Mouse (Mus musculus) ovary, postnatal 14 days (tissue): ENCODE results near the gene Thrap3.
"Not testable (repeated sequence)": the region's sequence is repeated elsewhere in the genome, so short reads cannot be mapped to it uniquely, and the experiment has no call there.

Experiments
- DNase-seq: peaks from one replicate; pipeline ENCODE4 v3.0.0; 2022; ENCODE audit warnings: low spot score

The Thrap3 gene

DNA sequence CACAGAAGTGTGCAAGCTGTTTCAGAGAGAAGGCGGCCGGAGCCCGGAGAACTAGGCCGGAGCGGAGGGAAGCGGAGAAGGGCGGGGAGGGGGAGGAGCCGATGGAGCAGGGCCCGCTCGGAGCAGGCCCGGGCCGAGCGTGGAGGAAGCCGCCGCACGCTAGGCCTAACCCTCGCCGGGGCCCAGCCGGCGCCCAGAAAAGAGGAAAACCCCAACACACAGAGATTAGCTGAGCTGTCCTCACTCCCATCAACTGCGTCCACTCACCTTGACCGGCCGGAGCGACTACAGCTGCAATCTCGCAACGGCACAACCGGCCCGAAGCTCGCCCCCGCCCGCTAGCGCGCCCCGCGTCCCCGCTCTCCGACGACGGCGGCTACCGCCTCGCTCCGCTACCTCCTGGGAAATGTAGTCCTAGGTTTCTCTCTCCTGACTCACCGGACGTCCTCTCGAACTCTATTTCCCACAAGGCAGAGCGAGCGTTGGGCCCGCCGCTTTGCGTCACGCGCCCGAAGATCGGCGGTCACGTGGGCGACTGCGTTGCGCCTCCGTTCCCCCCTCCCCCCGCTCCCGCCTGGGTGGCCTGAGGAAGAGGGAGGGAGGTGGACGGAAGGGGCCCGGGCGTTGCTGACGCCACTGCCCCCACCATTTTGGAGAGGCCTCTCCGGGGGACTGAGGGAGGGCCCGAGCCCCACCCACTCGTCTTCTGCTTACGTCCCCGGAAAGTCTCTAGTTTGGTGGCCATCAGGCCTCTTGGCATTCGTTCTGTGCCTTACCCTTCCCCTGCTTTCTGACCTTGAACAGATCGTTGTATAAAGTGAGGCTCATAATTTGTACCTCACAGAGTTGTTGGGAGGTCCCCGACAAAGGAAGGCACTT is at the start of gene Thrap3:
TSS of gene Thrap3 (minus strand) at position 458 of the 879 bp plus-strand sequence.
- DNase-seq = peak; percentile 96

DNA sequence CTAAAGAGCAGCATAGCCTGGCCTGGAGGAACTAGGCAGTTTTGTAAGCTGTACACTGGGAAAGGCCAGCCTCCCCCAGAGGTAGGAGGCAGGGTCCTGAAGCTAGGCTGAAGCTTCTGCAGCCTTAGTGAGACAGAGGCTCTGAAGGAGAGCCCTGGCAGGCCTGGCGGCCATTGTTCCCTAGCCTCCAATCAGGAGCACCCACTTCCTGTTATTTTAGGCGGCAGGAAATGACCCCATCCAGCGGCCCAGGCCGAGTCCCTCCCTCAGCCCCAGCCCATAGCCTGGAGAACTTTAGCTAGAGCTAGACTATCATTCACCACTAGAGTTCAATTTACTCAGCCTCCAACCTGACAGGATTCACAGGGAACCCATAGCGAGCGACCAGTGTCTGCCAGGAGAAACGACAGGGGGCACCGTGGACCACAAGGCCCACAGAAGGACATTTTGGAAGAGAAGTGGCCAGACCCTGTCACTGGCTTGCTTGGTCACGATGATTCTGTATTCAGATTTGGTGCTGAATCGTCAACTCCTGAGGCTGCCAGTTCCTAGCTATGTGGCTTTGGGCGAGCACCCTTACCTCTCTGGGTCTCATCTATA is 49.2 kb upstream of the Thrap3 start:
- DNase-seq = no peak

DNA sequence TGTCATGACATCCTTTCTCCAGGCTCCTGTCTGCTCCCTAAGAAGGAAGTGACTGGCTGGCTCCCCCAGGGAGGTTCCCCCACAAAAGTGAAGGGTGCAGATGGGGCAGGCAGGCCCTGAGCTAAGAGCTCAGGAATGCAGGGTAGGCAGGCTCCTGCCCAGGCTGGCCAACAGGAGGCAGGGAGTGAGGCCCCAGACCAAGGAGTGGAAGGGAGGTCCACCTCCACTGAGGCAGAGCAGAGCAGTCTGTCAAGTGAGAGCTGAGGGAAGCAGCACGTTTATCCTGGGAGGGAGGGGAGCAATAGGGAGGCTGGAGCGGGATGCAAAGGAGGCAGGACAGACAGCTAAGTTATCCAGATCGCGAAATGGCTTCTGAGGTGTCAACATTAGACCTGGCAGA is 48.1 kb upstream of the Thrap3 start:
- no peak for DNase-seq

DNA sequence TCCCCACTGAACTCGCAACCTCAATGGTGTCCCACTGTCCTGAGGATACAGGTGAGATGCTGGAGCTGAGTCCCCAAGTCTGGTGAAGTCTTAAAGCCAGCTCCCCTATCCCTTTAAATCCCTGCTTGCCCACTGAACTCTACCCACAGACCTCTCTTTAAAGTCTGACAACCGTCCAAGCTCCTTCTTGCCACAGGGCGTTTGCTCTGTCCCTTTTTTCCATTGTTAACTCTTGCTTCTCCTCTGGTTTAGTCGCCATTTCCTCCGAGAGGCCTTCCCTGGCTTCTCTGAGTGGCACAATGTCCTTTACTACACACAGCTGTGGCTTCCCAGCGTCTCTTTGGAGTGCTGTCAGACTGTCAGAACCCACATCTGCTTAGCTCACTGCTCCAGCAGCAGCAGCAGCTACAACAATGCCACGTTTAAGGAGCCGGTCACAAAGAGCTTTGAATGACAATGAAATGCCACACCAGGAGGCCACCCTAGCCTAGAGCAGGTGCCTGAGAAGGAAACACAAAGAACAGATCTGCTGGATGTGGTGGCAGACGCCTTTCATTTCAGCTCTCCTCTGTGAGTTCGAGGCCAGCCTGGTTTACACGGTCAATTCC is 45.8 kb upstream of the Thrap3 start:
- no peak for DNase-seq

DNA sequence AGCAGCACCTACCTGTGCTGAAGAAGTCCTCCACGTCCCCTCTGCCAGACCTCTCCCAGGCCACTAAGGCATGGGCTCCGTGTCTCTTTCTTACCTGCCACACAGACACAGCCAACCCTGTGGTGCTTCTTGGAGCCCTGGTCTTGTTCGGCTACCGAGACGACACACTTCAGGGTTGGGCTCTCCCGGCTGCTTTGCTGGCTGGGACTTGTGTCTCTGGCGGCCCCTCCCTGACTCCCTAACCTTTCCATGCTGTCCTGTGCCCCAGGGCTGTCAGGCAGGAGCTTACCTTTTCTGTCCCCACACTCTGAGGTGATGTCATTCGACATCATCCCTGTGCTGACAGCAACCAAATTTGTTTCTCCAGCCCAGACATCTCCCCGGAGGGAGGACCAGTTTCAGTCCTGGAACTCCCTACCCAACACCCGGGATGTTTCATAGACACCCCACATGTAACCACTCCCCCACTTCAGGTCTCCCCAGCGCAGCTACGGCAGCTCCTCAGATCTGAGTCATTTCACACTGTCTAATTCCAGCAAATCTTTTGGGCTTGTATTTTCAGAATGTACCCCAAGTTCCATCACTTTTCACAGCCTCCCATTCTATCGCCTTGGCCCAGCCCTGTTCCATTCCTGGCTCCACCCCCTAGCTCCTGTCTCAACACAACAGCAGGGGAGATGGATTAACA is 43.8 kb upstream of the Thrap3 start:
- DNase-seq = no peak

DNA sequence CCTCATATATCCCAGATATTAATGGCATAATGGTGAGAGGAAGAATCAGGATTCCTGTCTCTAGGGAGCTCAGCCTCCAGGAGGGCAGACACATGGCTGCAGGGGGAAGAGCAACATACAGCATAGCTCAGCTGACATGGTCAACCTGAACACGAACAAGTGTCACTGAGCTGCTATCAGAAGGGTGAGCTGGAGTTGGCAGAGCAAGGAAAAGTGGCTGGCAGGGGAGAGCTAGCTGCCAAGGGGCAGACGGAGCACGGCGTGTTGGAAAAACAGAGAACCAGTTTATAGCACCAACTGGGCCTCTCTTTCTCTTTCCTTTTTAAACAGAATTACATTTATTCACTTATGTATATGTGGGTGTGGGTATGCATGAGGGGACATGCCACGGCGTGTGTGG is 40.0 kb upstream of the Thrap3 start:
- no peak for DNase-seq

DNA sequence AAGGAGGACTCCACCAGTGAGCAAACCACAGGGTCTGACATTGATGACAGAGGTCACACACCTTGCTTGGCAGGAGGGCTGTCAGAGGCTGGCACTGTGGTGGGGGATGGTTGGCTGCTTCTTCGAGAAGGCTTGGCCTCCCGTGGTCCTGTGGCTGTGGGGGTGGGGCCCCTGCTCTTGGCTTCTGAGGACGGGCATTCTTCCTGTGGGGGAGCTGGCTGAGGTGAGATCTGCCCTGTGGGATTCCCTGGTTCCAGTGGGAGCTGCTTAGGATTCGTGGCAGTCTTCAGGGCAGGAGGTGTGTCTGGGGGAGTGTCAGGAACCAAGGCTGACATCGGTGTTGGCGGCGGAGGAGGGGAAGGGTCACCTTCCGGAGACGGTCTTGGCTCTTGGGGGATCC is 39.4 kb upstream of the Thrap3 start:
- DNase-seq = no peak

DNA sequence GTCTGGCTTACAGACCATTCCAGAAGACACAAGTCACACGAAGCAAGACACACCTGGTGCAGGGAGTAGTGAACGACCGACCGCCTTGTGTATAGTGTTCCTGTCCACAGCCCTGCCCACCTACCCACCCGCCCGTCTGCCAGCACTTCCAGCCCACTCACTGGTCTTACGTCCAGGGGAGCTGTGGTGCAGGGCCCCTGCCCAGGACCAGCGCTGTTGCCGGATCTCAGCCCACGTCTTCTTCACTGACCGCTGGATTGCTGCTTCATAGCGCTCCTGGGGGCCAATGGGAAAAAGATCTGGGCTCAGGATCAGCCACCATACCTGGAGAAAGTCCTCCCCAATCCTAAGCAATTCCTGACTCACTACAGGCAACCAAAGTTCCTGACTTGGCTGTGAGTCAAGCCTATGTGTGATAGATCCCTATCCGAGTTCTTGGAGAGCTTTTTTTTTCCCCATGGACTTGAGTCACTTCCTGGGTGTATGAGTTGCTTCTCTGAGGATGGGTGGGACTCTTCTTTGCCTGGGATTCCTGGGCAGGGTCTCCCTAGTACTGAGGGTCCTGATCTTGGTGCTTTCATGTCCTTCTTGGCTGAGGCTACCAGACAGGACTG is 37.4 kb upstream of the Thrap3 start:
- DNase-seq = no peak

DNA sequence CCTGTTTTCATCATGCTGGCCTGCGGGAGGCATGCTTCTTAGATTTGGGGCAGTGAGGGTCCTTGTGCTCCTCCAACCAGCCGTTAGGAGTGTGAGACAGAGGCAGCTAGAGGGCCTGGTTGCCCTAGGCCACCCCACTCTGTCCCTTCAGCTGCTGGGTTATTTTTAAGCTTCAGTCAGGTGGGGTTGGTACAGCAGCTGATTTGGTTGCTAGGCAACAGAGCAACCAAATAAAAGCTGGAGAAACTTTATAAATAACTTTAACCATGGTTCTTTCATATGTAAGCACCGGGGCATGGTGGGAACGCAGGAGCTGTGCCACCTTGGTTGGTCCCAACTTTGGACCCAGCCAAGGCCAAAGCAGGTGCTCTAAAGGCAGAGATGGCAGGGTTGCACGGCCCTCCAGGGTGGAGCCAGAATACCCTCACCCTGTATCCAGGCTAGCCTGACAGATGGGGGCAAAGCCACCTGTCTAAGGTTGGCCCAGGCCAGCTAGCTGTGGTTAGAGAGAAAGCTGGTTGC is 35.2 kb upstream of the Thrap3 start:
- DNase-seq = no peak

DNA sequence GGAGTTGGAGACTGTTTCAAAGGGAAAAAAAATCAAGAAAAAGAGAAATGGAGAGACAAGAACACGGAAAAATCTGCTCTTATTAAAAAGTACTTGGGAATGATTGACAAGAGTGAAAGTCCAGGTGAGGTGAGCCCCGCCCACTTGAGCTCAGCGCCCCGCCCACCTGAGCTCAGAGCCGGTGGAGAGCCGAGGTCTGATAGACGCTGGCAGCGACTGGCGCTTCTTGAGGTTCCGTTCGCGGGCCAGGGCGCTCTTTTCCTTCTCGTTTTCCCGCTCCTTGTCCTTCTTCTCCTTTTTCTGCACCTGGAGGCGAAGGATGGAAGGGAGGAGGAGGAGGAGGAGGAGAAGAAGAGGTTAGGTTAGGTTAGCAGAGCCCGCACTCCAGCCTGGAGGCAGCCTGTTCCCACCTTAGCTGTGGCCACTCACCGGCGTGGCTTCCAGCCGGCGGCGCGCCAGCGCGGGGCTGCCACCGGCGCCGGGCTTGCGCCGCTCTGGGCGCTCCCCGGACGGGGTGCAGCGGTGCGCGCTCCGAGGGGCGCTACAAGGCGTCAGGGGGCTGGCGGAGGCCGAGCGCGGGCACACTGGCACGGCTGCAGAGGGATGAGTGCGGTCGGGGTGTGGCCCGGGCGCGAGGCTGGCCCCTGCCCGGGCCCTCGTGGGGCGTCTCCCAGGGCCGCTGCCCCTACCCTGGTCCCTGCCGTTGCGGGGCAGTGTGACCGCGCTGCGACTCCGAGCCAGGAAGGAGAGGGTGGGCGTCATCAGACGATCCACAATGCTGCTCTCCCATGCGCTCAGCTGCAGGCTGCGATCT is 34.1 kb upstream of the Thrap3 start:
- no peak for DNase-seq

DNA sequence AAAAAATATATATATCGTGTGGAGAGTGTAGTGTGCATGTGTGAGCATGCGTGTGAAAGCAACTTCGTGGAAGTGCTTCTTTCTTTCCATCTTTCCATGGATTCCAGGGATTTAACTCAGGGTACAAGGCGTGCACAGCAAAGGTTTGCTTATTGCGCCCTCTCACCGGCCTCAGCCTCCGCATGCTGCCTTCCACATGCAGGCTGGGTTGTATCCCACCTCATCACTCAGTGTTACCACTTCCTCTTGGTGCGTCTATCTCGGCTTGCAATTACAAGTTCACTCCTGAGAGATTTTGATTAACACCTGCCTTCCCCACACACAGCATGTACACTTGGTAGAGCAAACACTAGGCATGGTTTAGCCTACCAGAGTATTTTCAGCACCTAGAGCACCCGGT is 32.6 kb upstream of the Thrap3 start:
- DNase-seq = no peak

DNA sequence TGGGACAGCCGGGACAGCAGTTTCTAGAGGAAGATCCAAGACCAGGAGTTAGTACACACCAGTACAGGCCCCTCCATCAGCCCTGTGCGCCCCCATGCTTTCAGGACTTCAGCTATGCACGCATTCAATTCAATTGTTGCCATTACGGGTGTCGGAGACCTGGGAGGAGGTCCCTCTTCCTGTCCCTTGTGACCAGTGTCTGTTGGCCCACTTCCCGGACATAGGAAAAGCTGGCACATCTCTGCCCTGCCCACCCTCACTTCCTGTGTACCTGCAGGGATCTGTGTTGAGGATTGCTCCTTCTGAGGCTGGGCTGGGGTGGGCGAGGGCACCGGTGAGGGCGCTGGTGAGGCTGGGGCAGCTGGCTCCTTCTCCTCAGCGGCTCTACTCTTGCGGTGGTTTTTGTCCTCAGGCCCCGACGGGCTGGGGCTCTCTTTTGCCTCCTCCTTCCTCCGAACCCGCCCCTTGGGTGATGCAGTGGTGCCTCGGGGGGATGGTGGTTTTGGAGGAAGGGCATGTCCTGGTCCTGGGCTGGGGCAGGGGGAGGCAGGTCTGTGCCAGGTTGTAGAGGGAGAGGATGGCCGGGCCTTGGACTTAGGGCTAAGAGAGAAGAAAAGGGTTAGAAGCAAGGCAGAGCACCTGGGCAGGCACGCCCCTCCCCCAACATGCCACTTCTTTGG is 32.1 kb upstream of the Thrap3 start:
- no peak for DNase-seq

DNA sequence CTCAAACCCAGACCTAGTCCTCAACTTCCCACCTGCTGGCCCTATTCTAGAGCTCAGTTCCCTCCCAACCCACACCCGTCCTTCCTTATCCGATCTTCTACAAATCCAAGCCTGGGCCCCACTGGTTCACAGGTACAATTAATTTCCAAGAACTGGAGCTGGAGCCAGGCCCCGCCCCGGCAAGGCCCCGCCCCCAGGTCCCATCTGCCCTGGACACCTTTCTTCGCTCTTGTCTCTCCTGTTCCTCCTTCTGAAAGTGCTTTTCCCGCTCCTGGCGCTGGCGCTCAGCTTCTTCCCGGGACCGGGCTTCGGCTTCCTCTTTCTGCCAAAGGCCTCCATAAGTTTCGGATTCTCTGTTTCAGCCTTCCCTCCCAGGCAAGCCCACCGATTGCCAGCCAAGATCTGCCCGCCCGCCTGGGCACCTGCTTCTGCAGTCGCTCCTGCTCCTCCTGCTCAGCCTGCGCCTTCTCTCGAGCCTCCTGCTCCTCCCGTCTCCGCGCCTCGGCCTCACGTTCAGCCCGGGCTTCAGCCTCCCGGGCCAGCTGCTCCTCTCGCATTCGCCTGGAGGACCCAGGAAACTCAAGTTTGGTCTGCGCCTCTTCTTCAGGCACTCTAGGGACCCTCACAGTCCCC is 31.2 kb upstream of the Thrap3 start:
- DNase-seq = no peak

DNA sequence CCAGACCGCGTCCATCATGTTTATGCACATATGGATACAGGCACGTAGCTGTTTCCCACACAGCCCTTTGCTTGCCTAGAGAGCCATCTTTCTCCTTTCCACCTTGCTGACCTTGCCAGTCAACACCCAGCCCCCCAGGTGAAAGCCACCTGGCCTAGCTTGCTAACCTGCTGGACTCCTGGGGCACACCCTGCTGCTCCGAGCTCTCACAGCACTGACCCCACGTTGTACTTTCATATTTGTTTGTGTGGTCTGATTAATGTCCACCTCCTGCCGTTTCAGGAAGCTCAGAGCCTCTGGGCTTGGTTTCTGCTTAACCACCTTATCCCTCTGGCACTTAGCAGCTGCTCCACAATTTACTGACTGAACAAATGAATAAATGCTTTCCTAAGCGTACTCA is 27.3 kb upstream of the Thrap3 start:
- DNase-seq = no peak

DNA sequence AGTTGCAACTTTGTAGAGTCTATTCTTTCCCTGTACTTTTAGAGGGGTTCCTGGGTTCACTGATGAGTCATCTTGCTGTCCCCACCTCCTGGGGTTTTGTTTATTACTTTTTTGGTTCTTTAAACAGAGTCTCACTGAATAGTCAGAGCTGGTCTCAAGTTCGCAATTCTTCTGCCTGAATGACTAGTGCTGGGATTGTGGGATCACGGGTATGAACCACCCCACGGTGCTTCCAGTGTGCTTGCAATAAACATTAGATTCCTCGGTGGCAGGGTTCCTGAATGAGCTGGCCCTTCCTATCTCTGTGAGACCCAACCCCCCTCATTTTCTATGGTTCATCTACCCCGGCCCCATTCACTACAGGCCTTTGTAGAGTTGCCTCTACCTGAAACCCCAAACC is 25.6 kb upstream of the Thrap3 start:
- DNase-seq = no peak

DNA sequence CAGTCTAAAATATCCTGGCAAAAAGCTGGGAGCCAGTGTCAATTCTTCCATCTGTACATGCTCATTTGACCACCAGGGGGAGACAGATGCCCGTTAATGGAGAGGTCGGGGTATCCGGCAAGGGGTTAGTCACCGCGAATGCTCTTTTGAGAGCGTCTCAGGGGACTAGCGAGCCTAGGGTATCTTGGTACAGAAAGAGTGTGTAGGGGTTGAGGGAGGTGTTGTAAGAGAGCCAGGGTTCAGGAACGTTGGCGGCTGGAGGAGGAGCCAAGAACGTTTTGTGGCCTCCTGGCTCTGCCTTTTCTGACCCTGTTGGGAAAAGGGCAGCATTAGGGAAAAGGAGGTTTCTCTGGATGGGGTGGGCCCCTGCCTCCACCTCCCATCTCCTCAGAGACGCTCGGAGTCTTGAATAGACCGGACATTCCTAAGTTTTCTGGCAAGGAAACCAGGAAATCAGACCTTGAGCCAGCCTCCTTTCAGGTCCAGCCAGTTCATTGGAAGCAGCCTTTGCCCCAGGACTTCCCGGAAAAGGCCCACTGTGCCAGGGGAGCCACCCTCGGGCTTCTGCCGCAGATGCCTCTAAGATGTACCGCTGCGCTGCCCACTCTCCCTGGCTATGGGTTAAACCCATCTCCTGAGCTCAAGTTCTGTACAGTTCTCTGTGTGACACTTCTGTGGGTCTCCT is 24.7 kb upstream of the Thrap3 start:
- DNase-seq = peak; percentile 94

DNA sequence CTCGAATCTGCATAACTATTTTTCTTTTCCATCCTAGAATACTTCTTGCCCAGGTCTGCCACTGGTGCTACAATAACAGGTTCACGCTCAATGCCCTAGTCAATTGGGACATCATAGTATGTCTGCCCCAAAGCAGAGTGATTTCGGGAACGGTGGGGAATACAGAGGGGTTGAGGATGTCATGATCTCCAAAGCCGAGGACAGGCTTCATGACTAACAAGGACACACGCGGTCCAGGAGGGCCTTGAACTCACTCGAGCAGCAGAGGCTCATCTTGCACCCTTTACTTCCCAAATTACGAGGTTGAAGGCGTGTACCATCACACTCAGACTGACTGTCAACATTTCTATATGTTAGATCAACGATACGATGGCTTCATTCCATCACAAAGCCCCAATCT is 24.1 kb upstream of the Thrap3 start:
- no peak for DNase-seq

DNA sequence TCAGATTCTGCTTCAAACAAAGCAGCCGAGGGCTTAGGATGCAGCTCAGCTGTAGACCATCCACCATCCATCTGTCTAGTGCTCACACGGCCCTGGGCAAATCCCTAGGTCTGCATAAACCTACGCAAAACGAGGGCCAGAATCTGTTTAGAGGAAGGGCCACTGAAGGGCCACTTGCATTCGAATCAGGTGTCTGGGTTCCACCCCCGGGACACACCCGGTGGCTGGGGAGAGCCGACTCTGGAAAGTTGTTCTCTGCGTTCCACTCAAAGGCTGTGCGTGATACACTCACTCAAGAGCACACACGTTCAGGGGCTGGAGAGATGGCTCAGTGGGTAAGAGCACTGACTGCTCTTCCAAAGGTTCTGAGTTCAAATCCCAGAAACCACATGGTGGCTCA is 20.1 kb upstream of the Thrap3 start:
- no peak for DNase-seq

DNA sequence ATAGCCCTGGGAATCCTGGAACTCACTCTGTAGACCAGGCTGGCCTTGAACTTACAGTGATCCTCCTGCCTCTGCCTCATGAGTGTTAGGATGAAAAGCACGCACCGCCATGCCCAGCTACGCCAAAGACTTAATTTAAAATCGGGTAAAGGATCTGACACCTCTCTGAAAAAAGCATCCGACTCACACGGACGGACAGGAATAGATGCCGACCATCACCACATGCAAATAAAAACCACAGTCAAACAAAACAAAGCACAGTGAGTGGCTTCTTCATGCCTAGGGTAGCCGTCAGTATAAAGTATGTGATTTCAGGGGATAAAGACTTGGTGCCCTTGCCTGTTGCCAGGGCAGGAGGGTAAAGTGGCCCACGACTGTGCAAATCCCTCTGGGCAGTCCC is 17.5 kb upstream of the Thrap3 start:
- DNase-seq = no peak

DNA sequence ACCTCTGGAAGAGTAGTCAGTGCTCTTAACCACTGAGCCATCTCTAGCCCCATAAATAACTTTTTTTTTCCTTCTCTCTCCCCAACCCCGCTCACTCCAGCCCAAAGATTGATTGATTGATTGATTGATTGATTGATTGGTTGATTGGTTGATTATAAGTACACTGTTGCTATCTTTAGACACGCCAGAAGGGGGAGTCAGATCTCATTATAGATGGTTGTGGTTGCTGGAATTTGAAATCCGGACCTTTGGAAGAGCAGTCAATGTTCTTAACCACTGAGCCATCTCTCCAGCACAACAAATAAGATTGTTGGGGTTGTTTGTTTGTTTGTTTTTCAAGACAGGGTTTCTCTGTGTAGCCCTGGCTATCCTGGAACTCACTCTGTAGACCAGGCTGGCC is 17.0 kb upstream of the Thrap3 start:
- DNase-seq = not testable (repeated sequence)
